Mouse (Mus musculus): ENCODE results near the gene Trmt10b. TPM values are rescaled to one million over a fixed set of nuclear protein-coding genes. Genes with fewer than 3 reads are reported as not detected.

The Trmt10b gene
- polyA plus RNA-seq, 1 experiment from 2014 or later, result 17.2 TPM

GRCm38 (mm10) chr4:45341226-45341625 lies 44.3 kb downstream of the Trmt10b start:
- 51% methylated on average over 9 of the region's 9 CpGs for whole genome bisulfite sequencing

GRCm38 (mm10) chr4:45341669-45342249 lies 44.8 kb downstream of the Trmt10b start, which contains the start of gene Dcaf10:
Gene Dcaf10, plus strand, starts transcription at chr4:45342101.
- H3K36me3 ChIP-seq (ENCODE audit: insufficient read depth), result peaks cover 15% of the 10 kb centered on the region; the same call in 1 of the 2 replicates
- H3K9me3 ChIP-seq (ENCODE audit: low read depth, low read length), result no peaks in the 10 kb centered on the region
- H3K27me3 ChIP-seq (ENCODE audit: insufficient read depth, low read length), result no peaks in the 10 kb centered on the region
- H3K9ac ChIP-seq, result peak within 1 kb of the TSS; percentile 93
- DNase-seq (peak; percentile 96), ATAC-seq (ENCODE audit: insufficient read depth) (peak; percentile 95)
- peak within 1 kb of the TSS; percentile 79 for H3K4me2 ChIP-seq
- peaks cover 11% of the 10 kb centered on the region for H3K4me1 ChIP-seq (ENCODE audit: insufficient read depth)
- under 1% methylated on average over 42 of the region's 42 CpGs for WGBS
- H3K27ac ChIP-seq (ENCODE audit: low read depth), result peak within 1 kb of the TSS; percentile 98
- peak within 1 kb of the TSS; percentile 83 for H3K4me3 ChIP-seq (ENCODE audit: low read depth, low read length)
- TF ChIP-seq CTCF (IDR thresholded peaks at IDR 0.05; ENCODE audit: low read depth), result peak; percentile 64

More at GRCm38 (mm10) chr4:45341226-45341625, 44.3 kb downstream of the Trmt10b start:
- DNase-seq (peak; percentile 1), ATAC-seq (ENCODE audit: insufficient read depth) (no peak)
- H3K4me1 ChIP-seq (ENCODE audit: insufficient read depth), result peaks cover 11% of the 10 kb centered on the region
- H3K4me2 ChIP-seq, result peak overlapping the region; percentile 79
- H3K36me3 ChIP-seq (ENCODE audit: insufficient read depth), result peaks cover 10% of the 10 kb centered on the region; the same call in 1 of the 2 replicates
- H3K27ac ChIP-seq (ENCODE audit: low read depth), result peak overlapping the region; percentile 12; the same call in 1 of the 2 replicates
- no peaks in the 10 kb centered on the region for H3K9me3 ChIP-seq (ENCODE audit: low read depth, low read length)
- H3K27me3 ChIP-seq (ENCODE audit: insufficient read depth, low read length), result no peaks in the 10 kb centered on the region
- no peak overlapping the region; the same call in 1 of the 2 replicates for H3K9ac ChIP-seq
- TF ChIP-seq CTCF (IDR thresholded peaks at IDR 0.05; ENCODE audit: low read depth), result no peak
- H3K4me3 ChIP-seq (ENCODE audit: low read depth, low read length), result peak overlapping the region; percentile 83

- peak; percentile 69 for DNase-seq
- Histone ChIP-seq H3K4me3 (ENCODE audit: low read depth, low read length) (peak within 1 kb of the TSS; percentile 83), H3K27me3 (ENCODE audit: insufficient read depth, low read length) (no peaks in the 10 kb centered on the region), H3K36me3 (ENCODE audit: insufficient read depth) (peaks cover 21% of the 10 kb centered on the region; the same call in 1 of the 2 replicates), H3K4me1 (ENCODE audit: insufficient read depth) (peaks cover 11% of the 10 kb centered on the region), H3K27ac (ENCODE audit: low read depth) (peak within 1 kb of the TSS; percentile 98), H3K9ac (peak within 1 kb of the TSS; percentile 93), H3K4me2 (peak within 1 kb of the TSS; percentile 79), H3K9me3 (ENCODE audit: low read depth, low read length) (no peaks in the 10 kb centered on the region)
- no peak for TF ChIP-seq CTCF (IDR thresholded peaks at IDR 0.05; ENCODE audit: low read depth)
- peak; percentile 88 for ATAC-seq (ENCODE audit: insufficient read depth)
- under 1% methylated on average over 74 of the region's 76 CpGs for WGBS
Observed at GRCm38 (mm10) chr4:45342286-45343155, 45.6 kb downstream of the Trmt10b start, which contains the start of gene Exosc3. Gene Exosc3, minus strand, starts transcription at chr4:45342732.

- no peak overlapping the region for H3K9ac ChIP-seq
- 87% methylated on average over 3 of the region's 3 CpGs for WGBS
- no peak overlapping the region for H3K4me3 ChIP-seq (ENCODE audit: low read depth, low read length)
- DNase-seq (no peak), ATAC-seq (ENCODE audit: insufficient read depth) (no peak)
- H3K36me3 ChIP-seq (ENCODE audit: insufficient read depth), result peaks cover 49% of the 10 kb centered on the region
- H3K4me2 ChIP-seq, result no peak overlapping the region
- H3K9me3 ChIP-seq (ENCODE audit: low read depth, low read length), result no peaks in the 10 kb centered on the region
- H3K27ac ChIP-seq (ENCODE audit: low read depth), result no peak overlapping the region
- H3K4me1 ChIP-seq (ENCODE audit: insufficient read depth), result no peaks in the 10 kb centered on the region
- no peak for TF ChIP-seq CTCF (IDR thresholded peaks at IDR 0.05; ENCODE audit: low read depth)
- H3K27me3 ChIP-seq (ENCODE audit: insufficient read depth, low read length), result no peaks in the 10 kb centered on the region
Observed at GRCm38 (mm10) chr4:45356653-45357052, 59.7 kb downstream of the Trmt10b start.

Other genes starting within 250 kb of the Trmt10b start
- 11.6 and 13.3 TPM in 2 replicates for gene Fbxo10, start 212.5 kb upstream of the Trmt10b start, polyA plus RNA-seq (2014; fragmentation: Nextera tagmentation; extraction: Ambion mirVana)
- 213 and 216 TPM in 2 replicates for gene Tomm5, start 189.0 kb upstream of the Trmt10b start, polyA plus RNA-seq (2014; fragmentation: Nextera tagmentation; extraction: Ambion mirVana)
- 0.18 and 0.69 TPM in 2 replicates for gene Frmpd1, start 112.3 kb upstream of the Trmt10b start, polyA plus RNA-seq (2014; fragmentation: Nextera tagmentation; extraction: Ambion mirVana)
- 18.8 and 18.9 TPM in 2 replicates for gene Dcaf10, start 45.0 kb downstream of the Trmt10b start, polyA plus RNA-seq (2014; fragmentation: Nextera tagmentation; extraction: Ambion mirVana)
- 83.7 and 85.2 TPM in 2 replicates for gene Exosc3, start 45.6 kb downstream of the Trmt10b start, polyA plus RNA-seq (2014; fragmentation: Nextera tagmentation; extraction: Ambion mirVana)
- 69.0 and 70.1 TPM in 2 replicates for gene Slc25a51, start 111.6 kb downstream of the Trmt10b start, polyA plus RNA-seq (2014; fragmentation: Nextera tagmentation; extraction: Ambion mirVana)
- gene Shb, start 235.3 kb downstream of the Trmt10b start, polyA plus RNA-seq (2014; fragmentation: Nextera tagmentation; extraction: Ambion mirVana), result 10.6 TPM in 2 replicates